Mouse (Mus musculus) bone marrow macrophage, adult 2 months (primary cell): ENCODE measurements around the gene Hes7.

Experiments
- CTCF ChIP-seq: IDR thresholded peaks from 2 replicates; pipeline ENCODE4 v1.5.1; 2012; ENCODE audit warnings: low read depth, mild to moderate bottlenecking, low read length, moderate library complexity
- POLR2A ChIP-seq: IDR thresholded peaks from 2 replicates; pipeline ENCODE4 v1.6.1; 2012; ENCODE audit warnings: mild to moderate bottlenecking, low read depth, low read length, borderline replicate concordance

DNA sequence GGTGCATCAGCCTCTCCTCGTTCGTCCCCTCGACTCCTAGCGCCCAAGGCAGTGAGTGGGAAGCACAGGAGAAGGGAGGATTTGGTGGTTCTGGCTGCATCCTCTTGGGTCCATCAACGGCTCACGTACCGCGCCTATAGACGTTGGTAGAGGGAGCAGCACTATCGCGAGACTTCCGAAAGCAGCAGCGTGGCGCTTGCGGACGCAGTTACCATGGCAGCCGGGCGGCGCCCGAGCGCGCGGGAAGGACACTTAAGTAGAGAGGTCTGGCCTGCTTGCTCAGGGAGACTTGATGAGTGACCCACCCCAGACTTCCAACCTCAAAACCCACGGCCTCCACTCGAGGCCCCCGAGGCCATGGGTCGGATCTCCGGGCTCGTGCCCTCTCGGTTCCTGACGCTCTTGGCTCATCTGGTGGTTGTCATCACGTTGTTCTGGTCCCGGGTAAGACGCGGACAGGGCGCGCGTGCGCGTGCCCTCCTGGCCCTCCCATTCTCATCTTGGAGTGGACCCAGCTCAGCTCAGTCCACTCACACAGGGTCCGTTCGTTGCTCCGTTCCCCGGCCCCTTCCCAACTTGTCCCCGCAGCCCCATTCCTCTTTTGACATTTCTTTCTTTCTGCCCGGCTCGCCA lies 49.5 kb upstream of the Hes7 start, which contains the start of gene Tmem107:
- TF ChIP-seq CTCF (no peak), POLR2A (no peak)
